Mouse (Mus musculus) MEL (cell line): ENCODE data around the gene Kalrn. TPM values are rescaled to one million over a fixed set of nuclear protein-coding genes. Genes with fewer than 3 reads are reported as not detected.

Experiments
- DNase-seq: peaks from one replicate; pipeline ENCODE4 v3.0.0; 2011; ENCODE audit warnings: low read depth, low spot score
- H3K27ac ChIP-seq: 2 replicates; pipeline ENCODE4 v1.5.1; 2012; ENCODE audit warnings: low read depth, mild to moderate bottlenecking, control low read depth, low read length, moderate library complexity; ENCODE audit not compliant: control insufficient read depth
- H3K27me3 ChIP-seq, 2 experiments: fragments of 150-350 bp in 1 of 2; sonication (generic) in 1 of 2; 2 replicates each; pipeline ENCODE4 v1.6.1; 2012; ENCODE audit warnings: low read length in 2 of 2, mild to moderate bottlenecking in 2 of 2, improper control_type of control experiment in 1 of 2, moderate library complexity in 1 of 2; ENCODE audit not compliant: insufficient read depth in 2 of 2, control insufficient read depth in 1 of 2
- H3K36me3 ChIP-seq, 2 experiments: 2 replicates each; pipeline ENCODE4 v1.6.1; 2012 to 2014; ENCODE audit warnings: low read length in 2 of 2, improper control_type of control experiment in 1 of 2, inconsistent platforms in 1 of 2, mild to moderate bottlenecking in 1 of 2; ENCODE audit not compliant: insufficient read depth in 2 of 2, control insufficient read depth in 1 of 2
- H3K4me1 ChIP-seq, 2 experiments: fragments of 150-350 bp in 1 of 2; sonication (generic) in 1 of 2; 2 replicates each; pipeline ENCODE4 v1.6.1; 2012; ENCODE audit warnings: low read length in 2 of 2, improper control_type of control experiment in 1 of 2, mild to moderate bottlenecking in 1 of 2; ENCODE audit not compliant: insufficient read depth in 2 of 2, control insufficient read depth in 1 of 2
- H3K4me3 ChIP-seq, 2 experiments: fragments of 150-350 bp in 1 of 2; sonication (generic) in 1 of 2; 2 replicates each; pipeline ENCODE4 v1.5.1; 2012; ENCODE audit warnings: low read depth in 2 of 2, low read length in 2 of 2, mild to moderate bottlenecking in 2 of 2, moderate library complexity in 2 of 2, control low read depth in 1 of 2, improper control_type of control experiment in 1 of 2; ENCODE audit not compliant: control insufficient read depth in 1 of 2, insufficient read depth in 1 of 2
- H3K79me2 ChIP-seq: 2 replicates; pipeline ENCODE4 v1.6.1; 2012; ENCODE audit warnings: mild to moderate bottlenecking, low read length, moderate library complexity; ENCODE audit not compliant: control insufficient read depth, poor library complexity, insufficient read depth
- H3K9ac ChIP-seq: 2 replicates; pipeline ENCODE4 v1.6.1; 2012; ENCODE audit warnings: low read depth, mild to moderate bottlenecking, control low read depth, low read length, moderate library complexity; ENCODE audit not compliant: control insufficient read depth, poor library complexity, severe bottlenecking
- H3K9me3 ChIP-seq: fragments of 150-350 bp; sonication (generic); replicated peaks from 2 replicates; pipeline ENCODE4 v1.6.1; 2012; ENCODE audit warnings: mild to moderate bottlenecking, low read length, improper control_type of control experiment, moderate library complexity; ENCODE audit not compliant: insufficient read depth
- BHLHE40 ChIP-seq: IDR thresholded peaks from 2 replicates; pipeline ENCODE4 v1.6.1; 2012; ENCODE audit warnings: low read depth, mild to moderate bottlenecking, inconsistent platforms, low read length, improper control_type of control experiment, borderline replicate concordance
- CHD1 ChIP-seq: IDR thresholded peaks from 2 replicates; pipeline ENCODE4 v1.6.1; 2012; ENCODE audit warnings: low read depth, mild to moderate bottlenecking, inconsistent platforms, low read length, improper control_type of control experiment
- CHD2 ChIP-seq: IDR thresholded peaks from 2 replicates; pipeline ENCODE4 v1.6.1; 2011; ENCODE audit warnings: low read length, improper control_type of control experiment
- CTCF ChIP-seq, 3 experiments: IDR thresholded peaks in 2 of 3; conservative IDR thresholded peaks in 1 of 3; 2 replicates each; pipeline ENCODE4 v1.5.1; 2011 to 2012; ENCODE audit warnings: low read length in 3 of 3, low read depth in 2 of 3, mild to moderate bottlenecking in 2 of 3, improper control_type of control experiment in 1 of 3, inconsistent platforms in 1 of 3, mixed read lengths in 1 of 3, moderate library complexity in 1 of 3; ENCODE audit not compliant: control insufficient read depth in 1 of 3, insufficient read depth in 1 of 3, poor library complexity in 1 of 3, severe bottlenecking in 1 of 3
- E2F4 ChIP-seq: IDR thresholded peaks from 2 replicates; pipeline ENCODE4 v1.6.1; 2011; ENCODE audit warnings: low read depth, low read length, improper control_type of control experiment, borderline replicate concordance
- ELF1 ChIP-seq: IDR thresholded peaks from 2 replicates; pipeline ENCODE4 v1.6.1; 2014; ENCODE audit warnings: low read depth, mild to moderate bottlenecking, inconsistent platforms, low read length, improper control_type of control experiment, moderate library complexity
- EP300 ChIP-seq, 2 experiments: IDR thresholded peaks; 2 replicates each; pipeline ENCODE4 v1.6.1; 2011; ENCODE audit warnings: improper control_type of control experiment in 2 of 2, low read length in 2 of 2, low read depth in 1 of 2, mild to moderate bottlenecking in 1 of 2
- GATA1 ChIP-seq: IDR thresholded peaks from 2 replicates; pipeline ENCODE4 v1.6.1; 2011; ENCODE audit warnings: low read depth, low read length, improper control_type of control experiment
- KAT2A ChIP-seq: conservative IDR thresholded peaks from 2 replicates; pipeline ENCODE4 v1.6.1; 2012; ENCODE audit warnings: low read depth, low read length, improper control_type of control experiment, inconsistent platforms
- MAFK ChIP-seq: IDR thresholded peaks from 2 replicates; pipeline ENCODE4 v1.6.1; 2011; ENCODE audit warnings: low read depth, mild to moderate bottlenecking, low read length, improper control_type of control experiment, borderline replicate concordance
- MAX ChIP-seq: IDR thresholded peaks from 2 replicates; pipeline ENCODE4 v1.6.1; 2011; ENCODE audit warnings: low read length, improper control_type of control experiment
- MAZ ChIP-seq: IDR thresholded peaks from 2 replicates; pipeline ENCODE4 v1.6.1; 2012; ENCODE audit warnings: low read depth, mild to moderate bottlenecking, inconsistent platforms, low read length, improper control_type of control experiment
- MEF2A ChIP-seq: IDR thresholded peaks from 2 replicates; pipeline ENCODE4 v1.6.1; 2014; ENCODE audit warnings: low read depth, mild to moderate bottlenecking, inconsistent platforms, low read length, improper control_type of control experiment; ENCODE audit not compliant: poor library complexity, insufficient replicate concordance, severe bottlenecking; ENCODE audit errors: extremely low read depth
- MXI1 ChIP-seq: IDR thresholded peaks from 2 replicates; pipeline ENCODE4 v1.6.1; 2011; ENCODE audit warnings: mild to moderate bottlenecking, low read depth, low read length, improper control_type of control experiment
- MYB ChIP-seq: IDR thresholded peaks from 2 replicates; pipeline ENCODE4 v1.6.1; 2011; ENCODE audit warnings: mild to moderate bottlenecking, low read depth, low read length, improper control_type of control experiment
- NRF1 ChIP-seq: IDR thresholded peaks from 2 replicates; pipeline ENCODE4 v1.6.1; 2014; ENCODE audit warnings: low read depth, mild to moderate bottlenecking, inconsistent platforms, low read length, improper control_type of control experiment, moderate library complexity; ENCODE audit not compliant: poor library complexity, insufficient read depth, severe bottlenecking
- RAD21 ChIP-seq: IDR thresholded peaks from 2 replicates; pipeline ENCODE4 v1.6.1; 2011; ENCODE audit warnings: mild to moderate bottlenecking, low read depth, low read length, improper control_type of control experiment
- RCOR1 ChIP-seq: IDR thresholded peaks from 2 replicates; pipeline ENCODE4 v1.6.1; 2012; ENCODE audit warnings: low read depth, mild to moderate bottlenecking, inconsistent platforms, low read length, improper control_type of control experiment
- SIN3A ChIP-seq: IDR thresholded peaks from 2 replicates; pipeline ENCODE4 v1.6.1; 2012; ENCODE audit warnings: low read length, improper control_type of control experiment, inconsistent platforms
- TAL1 ChIP-seq: IDR thresholded peaks from 2 replicates; pipeline ENCODE4 v1.6.1; 2012; ENCODE audit warnings: mild to moderate bottlenecking, inconsistent platforms, low read length, moderate library complexity, mixed read lengths
- TBP ChIP-seq: IDR thresholded peaks from 2 replicates; pipeline ENCODE4 v1.8.0; 2011; ENCODE audit warnings: low read depth, low read length, improper control_type of control experiment
- TCF12 ChIP-seq: IDR thresholded peaks from 2 replicates; pipeline ENCODE4 v1.6.1; 2014; ENCODE audit warnings: low read depth, mild to moderate bottlenecking, inconsistent platforms, low read length, improper control_type of control experiment, moderate library complexity
- polyA plus RNA-seq, 2 experiments: library from polyadenylated mRNA; stranded (reverse) in 1 of 2; unstranded in 1 of 2; fragments of >175 nt in 1 of 2; fragments of >200 nt in 1 of 2; gene quantifications; 2 replicates each; pipeline versions ENCODE4 v1.2.1 to v1.2.4; 2012; ENCODE audit warnings: low replicate concordance in 2 of 2, low read depth in 1 of 2; ENCODE audit not compliant: insufficient read length in 2 of 2, insufficient read depth in 1 of 2, missing spikeins in 1 of 2
- total RNA-seq: library from RNA; depleted of rRNA; stranded (reverse); fragments of 300-350 nt; gene quantifications from 2 replicates; pipeline ENCODE4 v1.2.3, GENCODE M21; 2012

Gene Kalrn
- total and polyA plus RNA-seq, 3 experiments: 10.4 to 11.8 TPM; not detected in 1

GRCm38 (mm10) chr16:33966538-33967282 lies 606.6 kb downstream of the Kalrn start, which contains the start of gene Umps (continued):
- TF ChIP-seq KAT2A: no peak
- no peak for TF ChIP-seq NRF1
- TF ChIP-seq TBP: peak; percentile 65; the same call in 1 of the 2 replicates
- TF ChIP-seq ELF1: peak; percentile 77
- TF ChIP-seq CHD1: 0 out of 2 replicates have a peak, but pooled peaks have one; percentile 87
- peak; percentile 95 for TF ChIP-seq MXI1
- TF ChIP-seq MAFK: no peak
- no peak for TF ChIP-seq MEF2A
- peak; percentile 61 for TF ChIP-seq GATA1
- TF ChIP-seq CTCF (IDR thresholded peaks at IDR 0.05 in 2 of 3, conservative IDR thresholded peaks at IDR 0.05 in 1 of 3; ENCODE audit: control insufficient read depth in 1 of 3, insufficient read depth in 1 of 3, low read depth in 2 of 3, low read length in 3 of 3, poor library complexity in 1 of 3, severe bottlenecking in 1 of 3): no peak
- no peak; a peak in 1 of 4 replicates for TF ChIP-seq EP300 (IDR thresholded peaks at IDR 0.05; ENCODE audit: low read depth in 1 of 2, low read length in 2 of 2)
- no peak; the same call in 1 of the 2 replicates for TF ChIP-seq RCOR1
- no peak for TF ChIP-seq RAD21
- TF ChIP-seq TAL1: no peak
- peak; percentile 46 for TF ChIP-seq TCF12
- TF ChIP-seq CHD2: no peak
- TF ChIP-seq MAZ: peak; percentile 46; the same call in 1 of the 2 replicates
- TF ChIP-seq MYB: no peak
- TF ChIP-seq, all 39 proteins: peak for 17

GRCm38 (mm10) chr16:33965878-33966537 lies 607.3 kb downstream of the Kalrn start:
- peak overlapping the region; percentile 83 for H3K27ac ChIP-seq
- peaks cover 46% of the 10 kb centered on the region for H3K79me2 ChIP-seq
- DNase-seq: peak; percentile 55
- peaks cover 5 to 10% of the 10 kb centered on the region in 2 experiments for H3K4me1 ChIP-seq
- TF ChIP-seq MAX (peak; percentile 9; the same call in 1 of the 2 replicates), SIN3A (peak; percentile 22; the same call in 1 of the 2 replicates), EP300 (IDR thresholded peaks at IDR 0.05; ENCODE audit: low read depth in 1 of 2, low read length in 2 of 2) (no peak), E2F4 (no peak), BHLHE40 (peak; percentile 85)
- TF ChIP-seq, all 39 proteins: peak for 3
- peak overlapping the region; percentile 55 to 95 for H3K4me3 ChIP-seq
- H3K36me3 ChIP-seq: peaks cover 12 to 25% of the 10 kb centered on the region in 2 experiments
- no peaks in the 10 kb centered on the region; a peak in 1 of 4 replicates for H3K27me3 ChIP-seq
- no peaks in the 10 kb centered on the region for H3K9me3 ChIP-seq
- H3K9ac ChIP-seq: peak overlapping the region; percentile 95
